Mouse (Mus musculus): Measurements from ENCODE around the gene Pak7. TPM values are rescaled to one million over a fixed set of nuclear protein-coding genes. Genes with fewer than 3 reads are reported as not detected.

Pak7 gene
- polyA plus RNA-seq, 1 experiment: not detected

Other genes with a start within 250 kb of the Pak7 start
- gene Ankef1, start 113.9 kb upstream of the Pak7 start, polyA plus RNA-seq (2012; ENCODE audit: insufficient read depth, insufficient read length, missing spikeins): 132 and 191 TPM in 2 replicates

All from brown adipose tissue, adult 24 weeks (tissue).